Mouse (Mus musculus): ENCODE data around the gene Traf3ip1. TPM values are rescaled to one million over a fixed set of nuclear protein-coding genes. Genes with fewer than 3 reads are reported as not detected.
A peak's percentile ranks its signal among the peaks of the same experiment; 100 is the strongest.

The Traf3ip1 gene
- 1 to 10 TPM; 3.0 to 4.1 TPM for total RNA-seq (2021)
- long read RNA-seq, experiment 1, partial matches to known transcripts, result 1 of 1 reads
- long read RNA-seq, experiment 1, other reads (novel, unspliced or antisense), result 0 of 1 reads
- long read RNA-seq, experiment 2, result 0 reads

DNA sequence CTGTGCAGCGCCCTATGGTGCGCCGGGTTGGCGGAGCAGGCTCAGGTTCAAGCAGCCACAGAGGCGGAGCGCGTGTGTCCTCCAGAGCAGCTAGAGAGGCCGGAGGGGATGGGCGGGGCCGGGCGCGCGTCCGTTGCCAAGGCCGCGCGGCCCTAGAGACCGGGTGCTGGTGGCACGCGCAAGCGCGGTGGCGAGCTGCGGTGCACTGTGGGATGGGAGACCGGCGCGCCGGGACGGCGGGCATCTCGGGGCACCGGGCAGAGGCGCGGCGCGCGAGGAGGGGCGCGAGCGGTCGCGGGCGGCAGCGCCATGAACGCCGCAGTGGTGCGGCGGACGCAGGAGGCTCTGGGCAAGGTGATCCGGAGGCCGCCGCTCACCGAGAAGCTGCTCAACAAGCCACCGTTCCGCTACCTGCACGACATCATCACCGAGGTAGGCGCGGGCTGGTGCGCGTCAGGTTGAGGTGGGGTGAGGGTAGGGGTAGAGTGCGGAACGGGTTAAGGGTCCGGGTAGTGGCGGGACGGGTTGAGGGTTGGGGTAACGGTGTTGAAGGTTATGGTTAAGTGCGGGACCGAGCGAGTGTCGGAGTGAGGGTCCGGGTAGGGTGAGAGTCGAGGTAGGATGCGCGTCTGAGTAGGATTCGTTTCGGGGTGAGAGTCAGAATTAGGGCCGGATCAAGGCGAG is at the start of gene Traf3ip1:
Traf3ip1 (plus strand) TSS at position 191 of the 684 bp plus-strand sequence.
- DNase-seq (ENCODE audit: low spot score), result peak; percentile 90

DNA sequence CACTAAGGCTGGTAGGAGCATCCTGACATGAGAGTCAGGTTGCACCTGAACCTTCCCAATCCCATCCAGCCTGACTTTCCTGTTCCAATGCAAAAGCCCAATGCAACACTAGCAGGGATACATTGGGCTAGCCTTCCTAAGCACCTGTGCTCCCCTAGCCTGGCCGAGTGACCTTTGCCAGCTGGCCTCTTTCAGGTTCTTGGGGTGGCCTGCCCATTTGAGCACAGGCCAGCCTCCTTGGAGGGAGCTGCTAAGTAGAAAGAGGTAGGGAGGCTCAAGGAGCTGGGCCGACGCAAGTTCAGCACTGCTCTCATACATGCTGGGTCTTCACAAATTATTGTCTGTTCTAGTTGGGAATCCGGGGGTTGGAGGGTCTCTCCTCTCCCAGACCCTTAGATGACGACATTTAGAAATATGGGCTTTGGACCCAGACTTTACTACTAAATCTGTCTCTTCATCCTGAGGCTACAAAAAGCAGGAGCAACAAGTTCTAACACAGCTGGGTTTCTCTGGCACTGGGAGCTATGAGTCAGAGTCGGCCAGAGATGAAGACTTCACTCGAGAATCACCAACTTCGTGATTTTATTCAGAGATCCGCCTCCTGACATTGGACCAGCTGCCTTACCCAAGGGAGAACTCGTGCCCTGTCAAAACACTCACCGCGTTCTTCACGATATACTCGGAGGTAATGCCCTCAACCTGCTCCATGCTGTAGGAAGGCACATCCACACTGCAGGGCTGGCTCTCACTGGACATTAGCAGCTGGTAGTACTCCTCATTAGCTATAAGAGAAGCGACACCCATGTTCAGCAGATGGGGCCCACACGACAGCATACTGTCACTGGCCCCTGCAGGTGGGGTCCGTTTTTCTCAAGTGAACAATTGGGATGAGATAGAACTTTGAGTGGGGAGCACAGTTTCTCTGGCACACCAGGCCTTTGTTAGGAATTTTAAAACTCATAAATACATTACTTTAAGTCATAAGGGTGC is 49.3 kb upstream of the Traf3ip1 start:
- DNase-seq (ENCODE audit: low spot score), result peak; percentile 53

DNA sequence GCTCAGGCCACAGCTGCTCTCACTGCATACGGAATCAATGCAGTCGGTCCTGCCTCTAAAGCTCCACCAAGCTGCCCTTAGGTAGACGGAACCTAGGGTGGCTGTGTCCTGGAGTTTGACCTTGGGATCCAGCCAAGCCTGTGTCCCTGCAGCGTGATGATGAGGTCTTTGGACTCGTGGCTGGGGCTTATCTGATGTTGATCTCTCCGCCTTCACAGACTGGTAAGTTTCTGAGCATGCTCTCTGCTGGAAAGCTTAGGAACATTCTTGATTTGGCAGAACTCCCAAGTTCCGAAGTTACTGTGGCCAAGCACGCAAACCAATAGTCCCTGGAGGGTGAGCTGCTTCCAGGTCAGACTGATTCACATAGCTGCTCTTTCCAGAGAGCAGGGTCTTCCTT is 48.4 kb upstream of the Traf3ip1 start:
- peak; percentile 90 for DNase-seq (ENCODE audit: low spot score)

DNA sequence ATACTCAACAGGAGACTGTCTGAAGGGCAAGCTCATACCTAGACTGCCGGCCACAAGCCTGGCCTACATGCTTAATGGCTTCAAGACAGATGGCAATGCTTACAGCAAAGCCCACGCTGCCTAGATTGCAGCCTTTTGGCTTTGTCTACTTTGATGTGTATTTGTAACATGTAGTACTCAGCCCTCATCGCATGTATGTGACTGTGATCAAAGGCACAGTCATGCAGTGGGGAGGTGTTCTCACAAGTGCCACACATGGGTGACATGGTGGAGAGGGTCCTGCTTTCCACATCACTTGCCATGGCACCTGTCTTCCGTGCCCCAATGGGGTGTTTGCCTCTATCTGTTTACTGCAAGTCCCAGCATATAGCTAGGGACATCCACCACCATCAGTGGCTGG is 47.9 kb upstream of the Traf3ip1 start:
- no peak for DNase-seq (ENCODE audit: low spot score)

DNA sequence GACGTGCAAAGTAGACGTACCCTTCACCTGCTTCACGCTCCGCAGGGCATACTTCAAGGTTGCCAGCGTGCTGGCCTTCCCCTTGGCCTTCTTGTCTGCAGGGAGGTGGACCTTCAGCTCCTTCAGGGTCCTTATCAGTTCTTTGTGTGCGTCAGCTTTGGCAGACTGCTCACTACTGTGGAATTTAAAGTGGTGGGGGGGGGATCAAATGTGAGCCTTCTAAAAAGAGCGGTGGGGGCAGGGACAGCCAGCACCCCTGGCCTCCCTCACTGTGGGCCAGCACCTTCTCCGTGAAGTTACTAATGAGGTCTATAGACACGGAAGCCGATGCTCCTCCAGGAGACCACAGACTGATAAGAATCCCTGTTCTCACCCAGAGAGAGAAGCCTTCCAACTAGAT is 45.8 kb upstream of the Traf3ip1 start:
- no peak for DNase-seq (ENCODE audit: low spot score)

DNA sequence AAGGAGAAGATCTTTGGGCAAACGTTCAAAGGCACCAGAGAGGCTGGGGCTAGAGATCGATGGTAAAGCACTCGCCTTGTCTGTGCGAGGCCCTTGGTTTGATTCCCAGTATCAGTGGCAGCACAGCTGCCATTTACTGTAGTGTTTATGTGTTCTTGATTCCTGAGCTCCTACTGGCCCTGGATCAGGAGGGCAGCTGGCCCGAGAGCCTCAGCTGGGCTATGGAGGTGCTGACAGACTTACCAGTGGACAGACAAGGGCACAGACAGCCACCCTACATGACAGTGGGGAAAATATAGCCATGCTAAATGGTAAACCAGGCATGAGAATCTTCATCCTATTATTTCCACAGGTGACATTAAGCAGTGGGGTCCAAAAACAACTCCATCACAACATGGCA is 43.6 kb upstream of the Traf3ip1 start:
- DNase-seq (ENCODE audit: low spot score), result peak; percentile 76

DNA sequence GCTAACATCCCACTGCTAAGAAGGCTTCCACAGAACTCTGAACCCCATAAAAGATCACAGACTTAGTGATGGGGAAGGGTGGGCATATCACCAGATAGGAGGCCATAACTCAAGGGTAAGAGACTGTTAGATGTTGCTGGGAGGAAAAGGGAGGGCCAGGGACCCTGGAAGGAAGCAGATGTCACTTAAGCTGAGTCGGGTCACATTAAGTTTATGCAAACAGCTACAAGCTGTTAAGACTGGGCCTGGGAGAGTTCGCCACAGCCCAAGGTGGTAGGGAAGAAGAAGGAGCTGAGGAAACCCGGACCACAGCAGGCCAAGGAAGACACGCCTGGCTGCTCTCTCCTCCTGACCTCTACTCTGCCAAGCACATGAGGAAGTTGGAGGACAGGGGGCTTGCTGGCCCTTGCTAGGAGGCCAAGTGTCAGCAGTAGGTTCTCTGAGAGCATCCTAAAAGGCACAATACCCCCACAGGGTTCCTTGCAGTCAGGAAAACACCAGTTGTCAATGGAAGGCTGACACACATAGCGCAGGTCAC is 42.8 kb upstream of the Traf3ip1 start:
- no peak for DNase-seq (ENCODE audit: low spot score)

DNA sequence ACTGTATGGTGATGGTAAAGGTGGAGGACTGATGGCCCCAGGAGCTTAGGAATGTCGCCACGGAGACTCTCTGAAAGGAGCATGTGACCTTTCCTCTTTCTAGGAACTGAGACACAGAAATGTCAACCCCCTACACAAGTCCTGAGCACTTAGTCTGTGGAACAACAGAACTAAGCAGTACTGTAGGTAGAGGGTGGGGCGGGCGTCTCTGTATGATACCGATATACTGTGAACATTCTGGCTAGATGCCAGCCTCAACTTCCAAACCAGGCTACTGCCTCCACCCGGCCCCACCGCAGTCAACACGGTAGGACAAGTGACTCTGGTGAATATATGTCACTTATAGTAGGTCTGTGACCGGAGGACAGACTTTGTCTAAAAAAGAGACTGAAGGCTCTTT is 40.5 kb upstream of the Traf3ip1 start:
- no peak for DNase-seq (ENCODE audit: low spot score)

DNA sequence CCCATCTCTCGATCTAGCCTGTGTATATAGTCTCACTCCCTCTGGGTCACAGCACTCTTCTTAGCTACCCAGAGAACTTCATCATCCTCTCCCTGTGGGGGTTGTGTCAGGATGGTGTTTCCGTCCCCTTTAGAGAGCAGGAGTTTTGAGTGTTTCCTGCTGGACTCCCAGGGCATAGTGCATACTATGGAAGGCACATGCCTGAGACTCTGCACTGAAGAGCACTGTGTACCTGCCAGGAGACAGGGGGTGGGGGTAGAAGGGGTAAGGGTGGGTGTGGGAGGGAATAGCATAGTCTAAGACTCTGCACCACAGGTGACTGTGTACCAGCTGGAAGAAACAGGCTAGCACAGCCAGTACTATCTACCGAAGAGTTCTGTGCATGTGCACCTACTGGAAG is 40.1 kb upstream of the Traf3ip1 start:
- no peak for DNase-seq (ENCODE audit: low spot score)

DNA sequence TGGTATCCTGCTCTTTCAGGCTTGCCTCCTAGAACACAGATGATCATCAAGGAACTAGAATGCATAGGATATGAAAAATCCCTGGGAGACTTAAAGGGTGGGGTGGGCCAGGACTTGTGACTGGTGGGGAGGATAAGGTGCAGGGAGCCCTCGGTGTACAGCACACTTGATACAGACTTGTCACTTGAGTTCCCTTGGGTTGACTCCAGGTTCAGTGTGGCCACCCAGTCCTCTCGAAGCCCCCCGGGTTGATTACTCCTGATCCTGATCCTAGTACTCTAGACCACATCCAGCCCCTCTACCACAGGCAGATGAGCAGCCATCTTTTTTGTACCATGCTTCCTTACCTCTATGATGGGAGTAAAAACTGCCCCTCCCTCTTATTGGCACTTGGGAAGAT is 39.5 kb upstream of the Traf3ip1 start:
- no peak for DNase-seq (ENCODE audit: low spot score)

DNA sequence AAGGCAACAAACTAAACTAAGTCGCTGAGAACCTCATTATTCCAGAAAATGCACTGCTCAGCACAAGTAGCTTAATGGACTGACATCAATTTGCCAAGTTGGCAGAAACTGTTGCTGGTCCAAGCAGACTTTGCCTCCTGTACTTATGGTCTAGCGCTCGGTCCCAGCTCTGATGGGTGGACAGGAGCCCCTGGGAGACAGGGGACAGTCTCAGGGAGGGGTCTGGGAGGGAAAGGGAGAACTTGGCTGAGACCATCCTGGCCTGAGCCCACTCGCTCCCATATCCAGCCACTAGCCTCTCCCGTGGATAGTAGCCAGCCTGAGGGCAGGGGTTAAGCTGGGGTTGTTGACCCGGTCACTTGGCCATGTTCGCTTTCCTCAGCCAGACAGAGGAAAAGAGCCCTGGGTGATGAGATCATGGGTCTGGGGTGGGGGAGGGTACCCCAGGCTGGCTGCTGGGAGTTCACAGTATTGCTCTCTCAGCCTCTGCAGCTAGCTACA is 38.7 kb upstream of the Traf3ip1 start:
- peak; percentile 75 for DNase-seq (ENCODE audit: low spot score)

DNA sequence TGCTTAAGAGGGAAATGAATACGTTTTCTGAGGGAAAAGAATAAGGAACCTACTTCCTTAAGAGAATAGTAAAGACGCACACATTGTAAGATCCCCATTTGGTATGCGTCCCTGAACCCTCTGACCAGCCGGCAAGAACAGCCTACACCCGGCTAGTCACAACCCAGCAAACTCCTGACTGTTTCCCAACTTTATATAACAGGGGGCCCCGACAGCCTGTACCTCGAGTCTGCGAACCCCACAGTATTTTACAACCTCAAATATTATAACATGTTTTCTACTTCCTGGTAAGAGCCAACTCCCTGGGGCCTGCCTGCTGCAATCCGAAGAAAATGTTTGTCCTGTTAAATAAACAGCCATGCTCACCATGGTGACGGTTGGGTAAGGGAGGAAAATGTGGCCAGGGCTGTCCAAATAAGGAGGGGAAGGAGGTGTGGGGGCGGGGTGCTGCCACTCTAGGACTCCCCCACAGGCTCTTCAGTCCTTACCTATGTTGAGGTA is 38.1 kb upstream of the Traf3ip1 start:
- peak; percentile 75 for DNase-seq (ENCODE audit: low spot score)

DNA sequence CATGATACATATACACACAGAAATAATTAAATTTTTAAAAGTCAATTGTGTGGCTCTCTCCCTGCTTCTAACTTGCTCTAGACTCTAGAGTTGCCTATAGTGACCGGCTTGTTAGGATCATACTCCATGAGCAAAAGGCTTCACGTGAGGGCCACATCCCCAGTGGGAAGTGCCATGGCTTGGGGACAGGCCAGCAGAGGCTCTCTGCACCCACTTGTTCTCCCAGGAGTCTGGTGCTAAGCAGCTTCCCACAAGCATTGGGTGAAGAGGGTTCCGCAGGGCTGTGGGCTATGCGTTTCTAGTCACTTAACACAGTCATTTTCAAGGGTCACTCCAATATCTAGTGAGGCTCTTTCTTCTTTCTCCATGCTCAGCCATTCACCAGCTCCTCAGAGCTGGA is 37.3 kb upstream of the Traf3ip1 start:
- no peak for DNase-seq (ENCODE audit: low spot score)

DNA sequence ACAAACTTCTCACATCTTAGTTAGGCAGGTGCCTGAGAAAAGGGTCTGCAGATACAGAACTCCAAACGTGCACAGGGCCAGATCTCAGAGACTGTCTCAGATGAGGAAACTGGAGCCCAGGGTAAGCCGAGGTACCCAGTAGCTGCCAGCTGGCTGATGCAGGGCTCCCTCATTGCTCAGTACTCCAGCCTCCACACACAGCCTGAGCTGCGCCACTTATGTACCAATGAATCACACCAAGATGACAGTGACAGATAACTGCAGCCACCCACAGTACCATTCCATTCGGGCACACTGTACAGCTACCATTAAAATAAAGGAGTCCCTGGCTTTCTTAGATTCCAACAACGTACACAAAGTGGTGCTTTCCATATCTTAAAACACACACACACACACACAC is 36.7 kb upstream of the Traf3ip1 start:
- peak; percentile 54 for DNase-seq (ENCODE audit: low spot score)

DNA sequence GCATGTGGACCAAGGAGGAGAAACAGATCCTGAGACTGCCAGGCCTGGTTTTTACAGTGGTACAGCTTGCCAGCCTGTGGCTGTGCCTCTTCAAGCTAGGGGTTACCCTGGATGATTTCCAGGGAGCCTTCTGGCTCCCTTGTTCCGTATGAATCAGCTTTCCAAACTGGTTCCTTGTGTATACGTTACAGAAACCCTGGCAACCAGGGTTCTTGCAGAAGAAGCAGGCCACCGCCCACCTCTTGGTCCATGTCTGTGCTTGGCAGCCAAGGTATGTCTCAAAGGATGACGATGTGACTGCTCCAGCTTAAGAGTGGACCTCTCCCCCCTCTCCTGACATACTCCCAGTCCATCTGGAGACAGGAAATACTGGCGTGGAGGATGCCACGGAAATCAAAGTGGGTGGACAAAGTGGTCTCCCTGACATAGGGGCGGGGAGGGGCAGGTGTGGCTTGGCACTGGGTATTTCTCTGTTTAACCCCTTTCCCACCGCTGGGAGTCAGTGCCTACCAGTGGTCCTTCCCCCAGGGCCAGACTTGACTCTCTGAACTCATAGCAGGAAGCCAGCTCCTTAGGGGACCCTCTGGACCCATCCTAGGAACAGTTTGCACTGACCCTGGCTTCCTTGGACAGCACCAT is 36.1 kb upstream of the Traf3ip1 start:
- peak; percentile 38 for DNase-seq (ENCODE audit: low spot score)

DNA sequence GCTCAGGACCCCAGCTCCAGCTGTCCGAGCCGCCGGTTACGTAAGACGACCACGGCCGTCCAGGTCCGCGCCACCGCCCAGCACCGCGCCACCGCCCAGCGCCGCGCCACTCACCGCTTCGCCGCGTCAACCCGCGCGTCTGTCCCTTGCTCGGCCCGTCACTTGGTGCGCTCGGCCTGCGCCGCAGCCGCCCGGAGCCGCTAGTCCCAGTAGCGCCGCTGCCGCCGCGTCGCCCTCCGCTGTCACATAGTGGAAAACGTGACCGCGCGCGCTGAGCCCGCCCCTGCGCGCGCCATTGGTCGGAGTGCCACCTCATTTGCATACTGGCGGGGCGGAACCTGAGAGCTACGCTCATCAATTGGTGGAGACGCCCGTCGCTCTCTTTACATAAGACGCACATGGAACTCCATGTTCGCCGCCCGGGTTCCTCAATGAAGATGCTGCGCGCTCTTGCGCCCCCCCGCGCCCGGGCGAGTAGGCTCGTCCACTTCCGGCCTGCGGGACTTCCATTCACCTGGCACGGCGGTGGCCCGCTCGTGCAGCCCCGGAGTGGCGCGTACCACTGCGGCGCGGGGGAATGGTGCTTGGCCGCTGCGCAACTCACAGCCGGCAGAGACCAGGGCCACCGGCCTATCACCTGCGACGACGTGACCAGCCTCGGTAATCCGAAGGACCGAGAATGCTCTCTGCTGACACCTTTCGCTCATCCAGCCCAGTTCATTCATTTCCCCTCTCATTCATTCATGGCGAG is 35.2 kb upstream of the Traf3ip1 start, which contains the start of gene Per2:
Per2 (minus strand) TSS at position 266 of the 751 bp plus-strand sequence.
- peak; percentile 99 for DNase-seq (ENCODE audit: low spot score)

DNA sequence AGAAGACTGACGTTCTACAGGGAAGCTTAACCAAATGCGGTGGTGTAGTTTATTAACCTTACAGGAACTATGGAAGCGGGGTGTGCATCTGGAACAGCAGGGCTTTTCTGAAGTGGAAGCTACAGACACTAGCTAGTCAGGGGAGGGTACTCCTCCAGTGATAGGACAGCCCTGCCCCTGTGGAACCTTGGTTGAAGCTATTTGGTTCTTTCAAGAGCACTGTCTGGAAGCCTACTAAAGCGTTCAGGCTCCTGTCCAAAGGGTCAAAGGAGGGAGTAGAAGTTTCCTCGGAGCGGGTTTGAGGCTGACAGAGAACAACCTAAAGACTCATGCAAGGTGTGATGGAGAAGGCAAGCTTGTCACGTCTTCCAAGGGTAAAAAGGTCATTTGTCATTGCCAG is 34.4 kb upstream of the Traf3ip1 start:
- no peak for DNase-seq (ENCODE audit: low spot score)

DNA sequence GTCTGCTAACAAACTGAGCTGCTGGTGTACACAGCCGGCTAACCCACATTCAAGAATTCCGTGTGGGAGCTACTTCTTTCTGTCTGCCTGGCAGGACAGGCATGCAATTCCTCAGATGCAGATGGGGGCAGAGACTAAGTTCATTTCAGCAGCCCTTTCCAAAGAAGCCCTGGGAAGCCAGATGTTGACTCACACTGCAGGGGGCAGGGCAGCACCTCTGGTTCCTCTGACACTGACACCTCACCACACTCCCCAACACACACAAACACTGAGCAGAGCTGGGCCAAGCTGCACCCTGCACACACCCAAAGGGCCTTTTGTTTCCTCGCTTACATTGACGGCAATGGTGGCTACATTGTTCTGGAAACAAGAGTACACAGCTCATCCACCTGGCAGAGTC is 33.9 kb upstream of the Traf3ip1 start:
- no peak for DNase-seq (ENCODE audit: low spot score)

DNA sequence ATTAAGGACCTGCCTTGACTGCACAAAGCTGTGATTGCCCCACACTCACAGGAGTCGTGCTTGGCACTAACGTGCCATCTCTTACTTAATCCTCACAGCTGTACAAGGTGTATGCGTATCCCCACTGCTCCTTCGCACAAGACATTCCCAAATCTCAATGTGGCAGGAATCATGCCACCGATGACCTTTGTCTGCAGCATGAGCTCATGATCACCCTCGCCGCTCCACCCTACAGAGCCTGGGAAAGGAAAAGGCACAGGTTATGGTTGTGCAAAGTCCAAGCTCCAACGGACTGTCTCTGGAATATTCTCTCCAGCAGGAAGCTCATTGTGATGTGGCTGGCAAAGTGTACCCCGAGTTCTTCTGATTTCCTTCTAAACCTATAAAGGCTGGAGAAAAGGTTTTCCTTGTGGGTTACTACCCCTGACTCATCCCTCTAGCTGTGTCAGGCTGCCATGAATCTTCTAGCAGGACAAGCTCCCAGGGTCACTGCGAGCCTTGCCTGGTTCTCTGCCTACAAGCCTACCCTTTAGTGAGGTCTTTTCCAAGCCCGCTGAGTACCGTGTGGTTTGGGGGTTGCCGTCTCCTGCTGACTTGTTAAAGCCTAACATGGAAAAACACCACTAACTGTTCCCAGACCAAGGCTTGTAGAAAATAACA is 31.0 kb upstream of the Traf3ip1 start:
- no peak for DNase-seq (ENCODE audit: low spot score)

DNA sequence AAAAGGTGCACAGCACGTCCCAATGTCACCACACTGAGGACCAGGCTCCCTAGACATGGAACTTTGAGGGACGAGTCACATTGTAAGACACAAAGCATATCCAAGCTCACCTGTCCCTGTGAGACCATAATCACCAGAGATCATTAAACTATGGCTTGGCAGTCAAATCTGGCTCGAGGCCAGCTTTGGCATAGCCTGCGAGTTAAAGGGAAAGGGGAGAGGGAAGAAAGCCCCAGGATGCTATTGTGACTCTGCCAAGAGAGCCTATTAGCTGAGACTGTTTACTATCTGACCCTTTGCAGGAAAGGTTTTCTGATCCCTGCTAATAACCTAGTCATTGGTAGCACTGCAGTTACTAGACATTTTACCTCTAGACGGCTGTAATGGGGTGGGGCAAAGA is 30.0 kb upstream of the Traf3ip1 start:
- DNase-seq (ENCODE audit: low spot score), result no peak
